Comparison of ENCODE assay signal across 24 mouse cellular contexts in the genomic region with DNA sequence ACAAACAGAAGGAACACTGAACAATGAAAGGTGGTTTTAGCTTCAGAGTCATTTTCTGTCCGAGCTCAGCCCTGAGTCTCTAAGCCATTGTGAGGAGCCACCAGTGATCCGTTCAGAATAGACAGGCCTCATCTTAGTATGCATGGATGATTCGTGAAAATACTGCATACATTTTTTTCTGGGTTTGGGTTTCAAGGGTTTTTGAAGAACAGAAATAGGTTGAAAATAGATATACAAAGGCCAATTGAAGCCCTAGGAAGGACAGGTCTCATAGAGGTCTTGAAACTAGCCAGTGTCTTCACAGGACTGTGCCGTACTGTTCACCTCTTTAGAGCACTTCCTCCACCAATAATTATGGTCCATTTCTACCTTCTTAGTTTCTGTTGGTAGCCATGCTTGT. TPM values are rescaled to one million over a fixed set of nuclear protein-coding genes. Genes with fewer than 3 reads are reported as not detected.
"Had no signal": no experiment of that assay in that cellular context is flagged by ENCODE, and none has a peak within 500 bp of the region (broad histone marks: within the 10 kb centered on the region; RNA-seq: fewer than 3 reads in every experiment).

No protein-coding gene starts in this region.

- H3K4me1 ChIP-seq: neural tube, embryonic 13.5 days; neural tube, embryonic 15.5 days; stomach, embryonic 15.5 days had no signal

- H3K4me2 ChIP-seq: neural tube, embryonic 13.5 days; neural tube, embryonic 15.5 days; stomach, embryonic 15.5 days had no signal

- DNase-seq: retina, postnatal 1 day; right cerebral cortex, adult 18-20 months; right cerebral cortex, postnatal 14 days; right cerebral cortex, postnatal 25 days; right cerebral cortex, postnatal 4 days; spleen, adult 18-20 months; thymus, adult 18-20 months; thymus, adult 2 months; thymus, postnatal 14 days; thymus, postnatal 25 days; thymus, postnatal 36 days; thymus, postnatal 4 days had no signal

- H3K27me3 ChIP-seq: neural tube, embryonic 13.5 days; neural tube, embryonic 15.5 days; stomach, embryonic 15.5 days had no signal

- H3K9me3 ChIP-seq: neural tube, embryonic 13.5 days; neural tube, embryonic 15.5 days; stomach, embryonic 15.5 days had no signal

- H3K36me3 ChIP-seq: neural tube, embryonic 13.5 days; neural tube, embryonic 15.5 days; stomach, embryonic 15.5 days had no signal

- H3K9ac ChIP-seq: neural tube, embryonic 13.5 days; neural tube, embryonic 15.5 days; stomach, embryonic 15.5 days had no signal

- H3K4me3 ChIP-seq: neural tube, embryonic 13.5 days; neural tube, embryonic 15.5 days; stomach, embryonic 15.5 days had no signal

- H3K27ac ChIP-seq: neural tube, embryonic 13.5 days; neural tube, embryonic 15.5 days; stomach, embryonic 15.5 days; stomach, postnatal 0 days had no signal

RNA-seq across cellular contexts. Expression of gene Pdha2, which starts 21.7 kb away (rescaled TPM):
- total RNA-seq: neutrophil, adult 5-6 weeks had no signal
- polyA plus RNA-seq: neural tube, embryonic 13.5 days; neural tube, embryonic 14.5 days; neural tube, embryonic 15.5 days; small intestine, adult 2 months; spleen, adult 2 months; stomach, embryonic 14.5 days; stomach, embryonic 15.5 days; stomach, embryonic 16.5 days; stomach, postnatal 0 days; thymus, adult 2 months; thymus, postnatal 0 days; urinary bladder, adult 2 months had no signal
